Mouse (Mus musculus) heart, embryonic 12.5 days (tissue): ENCODE measurements around the gene Gga3. TPM values are rescaled to one million over a fixed set of nuclear protein-coding genes. Genes with fewer than 3 reads are reported as not detected.

Experiments
- ATAC-seq: fragments of 200-750 bp; cut with Nextera tagmentation; 2 replicates; pipeline ENCODE4 v1.8.0; 2017; ENCODE audit warnings: moderate TSS enrichment, moderate library complexity; ENCODE audit not compliant: insufficient number of reproducible peaks, low FRiP score
- H3K27ac ChIP-seq: fragments of 300-500 bp; sonication (generic); 2 replicates; pipeline ENCODE4 v1.5.1; 2016; ENCODE audit warnings: mild to moderate bottlenecking, moderate library complexity; ENCODE audit not compliant: poor library complexity, severe bottlenecking
- H3K27me3 ChIP-seq: fragments of 300-500 bp; sonication (generic); replicated peaks from 2 replicates; pipeline ENCODE4 v1.6.1; 2016; ENCODE audit warnings: mild to moderate bottlenecking, moderate library complexity
- H3K36me3 ChIP-seq: fragments of 300-500 bp; sonication (generic); 2 replicates; pipeline ENCODE4 v1.6.1; 2016; ENCODE audit warnings: mild to moderate bottlenecking, moderate library complexity
- H3K4me1 ChIP-seq: fragments of 300-500 bp; sonication (generic); replicated peaks from 2 replicates; pipeline ENCODE4 v1.6.1; 2016; ENCODE audit warnings: mild to moderate bottlenecking
- H3K4me2 ChIP-seq: fragments of 300-500 bp; sonication (generic); 2 replicates; pipeline ENCODE4 v1.6.1; 2016; ENCODE audit warnings: mild to moderate bottlenecking, moderate library complexity
- H3K4me3 ChIP-seq: fragments of 300-500 bp; sonication (generic); 2 replicates; pipeline ENCODE4 v1.5.1; 2016; ENCODE audit warnings: mild to moderate bottlenecking
- H3K9ac ChIP-seq: fragments of 300-500 bp; sonication (generic); 2 replicates; pipeline ENCODE4 v1.6.1; 2016; ENCODE audit warnings: mild to moderate bottlenecking, moderate library complexity
- H3K9me3 ChIP-seq: fragments of 300-500 bp; sonication (generic); replicated peaks from 2 replicates; pipeline ENCODE4 v1.6.1; 2016; ENCODE audit warnings: mild to moderate bottlenecking, moderate library complexity
- WGBS: fragments of 180-500 bp; shearing (Covaris S2); methylation state at CpG from one replicate; pipeline ENCODE4 v1.1.7; 2016; 5-methylcytosine and 5-hydroxymethylcytosine counted together
- polyA plus RNA-seq: library from polyadenylated mRNA; unstranded; fragments of >200 nt; fragmentation: Nextera tagmentation; extraction: Ambion mirVana; gene quantifications from 2 replicates; pipeline ENCODE4 v1.2.1, GENCODE M21; 2016

The Gga3 gene
- polyA plus RNA-seq, 1 experiment from 2014 or later, result 21.9 TPM

DNA sequence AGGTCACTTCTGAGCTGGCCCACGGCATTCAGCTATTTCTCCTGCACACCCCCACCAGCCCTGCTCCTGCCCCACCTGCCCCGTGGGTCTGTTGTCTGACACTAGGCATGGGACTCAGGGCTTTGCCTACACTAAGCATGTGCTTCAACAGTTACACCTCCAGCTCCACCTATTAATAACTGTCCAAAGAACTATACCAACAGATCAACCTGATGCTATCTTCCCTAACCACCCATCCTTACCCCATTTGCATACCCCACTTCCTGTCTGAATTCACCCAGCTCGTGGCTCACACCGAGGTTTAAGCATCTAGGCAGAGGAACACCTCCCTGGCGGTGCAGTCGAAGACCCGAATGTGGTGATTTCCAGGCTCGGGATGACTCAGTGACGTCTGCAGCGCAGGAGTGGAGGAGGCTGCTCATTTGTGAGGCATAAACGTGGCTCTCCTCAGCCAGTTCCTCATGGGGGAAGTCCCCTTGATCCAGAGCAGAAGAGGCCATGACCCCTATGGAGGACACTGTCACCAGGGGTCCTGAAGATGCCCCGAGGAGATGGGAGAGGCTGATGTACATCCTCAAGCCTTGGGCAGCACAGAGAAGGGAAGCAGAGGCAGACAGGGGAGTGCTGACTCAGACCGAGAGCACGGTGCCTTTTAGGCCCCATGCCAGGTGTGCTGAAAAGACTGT is 37.3 kb upstream of the Gga3 start:
- H3K27ac ChIP-seq, result no peak overlapping the region
- H3K4me3 ChIP-seq, result no peak overlapping the region
- ATAC-seq, result no peak
- H3K4me2 ChIP-seq, result no peak overlapping the region
- peak overlapping the region; percentile 20 for H3K9ac ChIP-seq
- no peaks in the 10 kb centered on the region for H3K4me1 ChIP-seq
- no peaks in the 10 kb centered on the region for H3K27me3 ChIP-seq
- peaks cover 16% of the 10 kb centered on the region for H3K36me3 ChIP-seq
- H3K9me3 ChIP-seq, result no peaks in the 10 kb centered on the region; the same call in 1 of the 2 replicates
- 47% methylated on average over 14 of the region's 14 CpGs for WGBS

DNA sequence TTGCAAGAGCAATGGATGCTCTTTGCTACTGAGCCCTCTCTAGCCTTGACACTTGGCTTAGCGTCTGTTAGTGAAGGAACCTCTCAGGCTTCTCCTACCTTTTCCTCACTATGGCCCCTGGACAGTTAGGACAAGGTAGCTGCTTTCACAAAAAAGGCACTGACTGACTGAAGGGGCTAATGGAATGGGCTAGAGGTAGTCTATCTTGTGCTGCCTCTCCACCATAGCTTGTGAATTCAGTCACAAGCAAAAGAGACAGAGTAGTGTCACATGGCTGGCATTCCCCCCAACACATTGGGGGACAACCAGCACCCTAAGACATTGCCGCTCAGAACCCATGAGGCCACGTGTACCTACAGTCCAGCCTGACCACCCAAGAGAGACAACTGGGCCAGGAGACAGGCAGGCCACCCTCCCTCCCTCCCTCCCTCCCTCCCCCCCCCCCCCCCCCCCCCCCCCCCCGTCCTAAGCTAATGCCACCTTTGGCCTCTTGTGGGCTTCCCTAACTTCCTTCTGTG is 36.5 kb upstream of the Gga3 start:
- peaks cover 10% of the 10 kb centered on the region for H3K36me3 ChIP-seq
- no peak overlapping the region for H3K9ac ChIP-seq
- H3K9me3 ChIP-seq, result no peaks in the 10 kb centered on the region; the same call in 1 of the 2 replicates
- 77% methylated on average over 3 of the region's 4 CpGs for WGBS
- no peak overlapping the region for H3K4me3 ChIP-seq
- H3K4me2 ChIP-seq, result no peak overlapping the region
- H3K27ac ChIP-seq, result no peak overlapping the region
- H3K27me3 ChIP-seq, result no peaks in the 10 kb centered on the region
- H3K4me1 ChIP-seq, result no peaks in the 10 kb centered on the region
- no peak for ATAC-seq

GRCm38 (mm10) chr11:115639540-115639939 is 35.7 kb upstream of the Gga3 start:
- no peaks in the 10 kb centered on the region; the same call in 1 of the 2 replicates for H3K9me3 ChIP-seq
- peak overlapping the region; percentile 31; the same call in 1 of the 2 replicates for H3K9ac ChIP-seq
- H3K4me1 ChIP-seq, result no peaks in the 10 kb centered on the region
- no peak for ATAC-seq
- 79% methylated on average over 4 of the region's 4 CpGs for WGBS
- H3K27ac ChIP-seq, result no peak overlapping the region
- peaks cover 5% of the 10 kb centered on the region for H3K36me3 ChIP-seq
- no peaks in the 10 kb centered on the region for H3K27me3 ChIP-seq
- H3K4me3 ChIP-seq, result no peak overlapping the region
- no peak overlapping the region for H3K4me2 ChIP-seq

DNA sequence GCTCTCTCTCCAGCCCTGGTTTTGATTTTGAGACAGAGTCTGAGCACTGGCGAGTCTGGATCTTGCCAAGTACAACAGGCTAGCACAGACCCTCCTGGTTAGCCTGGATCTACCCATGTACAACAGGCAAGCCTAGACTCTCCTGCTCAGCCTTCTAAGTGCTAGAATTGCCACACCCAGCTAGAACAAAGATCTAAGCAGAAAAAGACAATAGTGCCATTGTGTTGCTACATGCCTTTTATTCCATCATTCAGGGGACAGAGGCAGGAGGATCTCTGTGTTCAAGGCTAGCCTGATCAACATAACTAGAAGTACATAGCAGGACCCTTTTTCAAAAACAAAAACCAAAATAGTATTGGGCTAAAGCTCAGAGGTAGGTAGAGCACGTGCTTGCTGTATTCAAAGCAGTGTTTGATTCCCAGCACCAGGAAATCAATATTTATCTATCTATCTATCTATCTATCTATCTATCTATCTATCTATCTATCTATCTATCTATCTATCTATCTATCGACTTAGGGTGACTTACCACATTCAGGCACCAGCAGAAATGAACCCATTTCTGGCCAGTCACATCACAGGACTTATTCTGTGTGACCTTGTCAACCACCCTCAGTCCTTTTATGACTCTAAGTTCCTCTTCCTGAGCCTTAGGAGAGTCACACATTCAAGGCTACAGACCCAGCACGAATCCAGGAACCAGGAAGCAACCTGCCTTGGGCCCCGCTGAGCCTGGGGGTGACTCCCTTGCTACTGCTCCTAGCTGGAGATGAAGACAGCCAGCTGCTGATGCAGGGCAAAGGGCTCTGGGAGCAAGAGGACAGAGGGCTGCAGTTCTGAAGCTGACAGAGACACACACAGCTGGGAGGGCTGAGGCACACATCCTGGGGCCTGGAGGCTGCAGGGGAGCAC is 34.9 kb upstream of the Gga3 start:
- WGBS, result 61% methylated on average over 5 of the region's 5 CpGs
- H3K4me3 ChIP-seq, result no peak overlapping the region
- no peak for ATAC-seq
- H3K36me3 ChIP-seq, result no peaks in the 10 kb centered on the region
- no peaks in the 10 kb centered on the region; the same call in 1 of the 2 replicates for H3K9me3 ChIP-seq
- peak overlapping the region; percentile 31; the same call in 1 of the 2 replicates for H3K9ac ChIP-seq
- no peaks in the 10 kb centered on the region for H3K27me3 ChIP-seq
- no peak overlapping the region for H3K27ac ChIP-seq
- no peak overlapping the region for H3K4me2 ChIP-seq
- H3K4me1 ChIP-seq, result no peaks in the 10 kb centered on the region

GRCm38 (mm10) chr11:115636960-115637359 is 33.1 kb upstream of the Gga3 start:
- WGBS, result 72% methylated on average over 3 of the region's 3 CpGs
- no peak overlapping the region for H3K4me2 ChIP-seq
- no peak overlapping the region for H3K4me3 ChIP-seq
- H3K36me3 ChIP-seq, result no peaks in the 10 kb centered on the region
- no peaks in the 10 kb centered on the region for H3K4me1 ChIP-seq
- no peaks in the 10 kb centered on the region for H3K27me3 ChIP-seq
- no peak for ATAC-seq
- no peak overlapping the region for H3K27ac ChIP-seq
- no peak overlapping the region for H3K9ac ChIP-seq
- no peaks in the 10 kb centered on the region; the same call in 1 of the 2 replicates for H3K9me3 ChIP-seq

- no peak overlapping the region for H3K27ac ChIP-seq
- H3K4me2 ChIP-seq, result no peak overlapping the region
- no peak overlapping the region for H3K4me3 ChIP-seq
- H3K9me3 ChIP-seq, result no peaks in the 10 kb centered on the region; the same call in 1 of the 2 replicates
- no peak overlapping the region for H3K9ac ChIP-seq
- 64% methylated on average over 8 of the region's 8 CpGs for WGBS
- no peak for ATAC-seq
- H3K27me3 ChIP-seq, result no peaks in the 10 kb centered on the region
- no peaks in the 10 kb centered on the region for H3K4me1 ChIP-seq
- H3K36me3 ChIP-seq, result no peaks in the 10 kb centered on the region
These were observed 31.6 kb upstream of the Gga3 start for GRCm38 (mm10) chr11:115635484-115635883.

DNA sequence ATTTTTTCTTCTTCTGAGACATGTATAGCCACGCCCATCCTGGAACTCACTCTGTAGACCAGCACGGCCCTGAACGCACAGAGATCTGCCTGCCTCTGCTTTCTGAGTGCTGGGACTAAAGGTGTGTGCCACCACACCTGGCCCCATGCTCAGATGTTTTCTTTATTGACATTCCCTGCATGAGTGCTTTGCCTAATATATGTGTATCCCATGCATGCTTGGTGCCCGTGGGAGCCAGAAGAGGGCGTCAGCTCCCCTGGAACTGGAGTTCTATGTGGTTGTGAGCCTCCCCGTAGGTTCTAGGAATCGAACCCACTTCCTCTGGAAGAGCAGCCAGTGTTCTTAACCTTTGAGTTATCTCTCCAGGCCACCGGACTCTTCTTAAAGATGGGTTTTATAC is 31.2 kb upstream of the Gga3 start:
- H3K36me3 ChIP-seq, result no peaks in the 10 kb centered on the region
- H3K4me3 ChIP-seq, result no peak overlapping the region
- no peak overlapping the region for H3K4me2 ChIP-seq
- no peak overlapping the region for H3K9ac ChIP-seq
- no peak for ATAC-seq
- 75% methylated on average over 8 of the region's 8 CpGs for WGBS
- no peaks in the 10 kb centered on the region for H3K27me3 ChIP-seq
- no peaks in the 10 kb centered on the region; the same call in 1 of the 2 replicates for H3K9me3 ChIP-seq
- no peak overlapping the region for H3K27ac ChIP-seq
- H3K4me1 ChIP-seq, result no peaks in the 10 kb centered on the region

DNA sequence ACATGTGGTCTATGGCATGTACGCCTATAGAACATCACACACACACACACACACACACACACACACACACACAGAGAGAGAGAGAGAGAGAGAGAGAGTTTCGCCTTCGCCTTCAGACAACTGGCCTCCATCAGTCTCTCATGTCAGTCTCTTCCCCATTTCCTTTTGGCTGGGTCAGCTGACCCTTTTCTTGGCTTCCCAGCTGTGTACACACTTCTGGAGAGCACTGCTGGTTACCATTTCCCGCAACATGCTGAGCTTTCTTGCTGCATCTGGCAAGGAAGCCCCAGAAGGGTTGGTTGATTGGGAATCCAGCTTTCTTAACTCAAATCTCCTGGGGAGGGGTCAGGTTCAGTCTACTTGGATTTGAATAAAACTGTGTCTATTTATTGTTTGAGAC is 30.3 kb upstream of the Gga3 start:
- ATAC-seq, result no peak
- Histone ChIP-seq H3K27me3 (no peaks in the 10 kb centered on the region), H3K27ac (no peak overlapping the region), H3K4me1 (no peaks in the 10 kb centered on the region), H3K9me3 (no peaks in the 10 kb centered on the region; the same call in 1 of the 2 replicates), H3K36me3 (no peaks in the 10 kb centered on the region), H3K9ac (no peak overlapping the region), H3K4me3 (no peak overlapping the region), H3K4me2 (no peak overlapping the region)
- 70% methylated on average over 4 of the region's 4 CpGs for WGBS

GRCm38 (mm10) chr11:115632862-115633261 is 29.0 kb upstream of the Gga3 start:
- Histone ChIP-seq H3K27ac (no peak overlapping the region), H3K4me1 (no peaks in the 10 kb centered on the region), H3K27me3 (no peaks in the 10 kb centered on the region), H3K9me3 (no peaks in the 10 kb centered on the region; the same call in 1 of the 2 replicates), H3K4me3 (no peak overlapping the region), H3K9ac (no peak overlapping the region), H3K4me2 (no peak overlapping the region), H3K36me3 (no peaks in the 10 kb centered on the region)
- WGBS, result 87% methylated on average over 10 of the region's 10 CpGs
- ATAC-seq, result no peak

GRCm38 (mm10) chr11:115632247-115632646 is 28.4 kb upstream of the Gga3 start:
- Histone ChIP-seq H3K4me2 (no peak overlapping the region), H3K36me3 (no peaks in the 10 kb centered on the region), H3K4me3 (no peak overlapping the region), H3K9ac (no peak overlapping the region), H3K27ac (no peak overlapping the region), H3K27me3 (no peaks in the 10 kb centered on the region), H3K9me3 (no peaks in the 10 kb centered on the region; the same call in 1 of the 2 replicates), H3K4me1 (peaks cover 3% of the 10 kb centered on the region)
- ATAC-seq, result no peak
- 69% methylated on average over 7 of the region's 7 CpGs for WGBS

DNA sequence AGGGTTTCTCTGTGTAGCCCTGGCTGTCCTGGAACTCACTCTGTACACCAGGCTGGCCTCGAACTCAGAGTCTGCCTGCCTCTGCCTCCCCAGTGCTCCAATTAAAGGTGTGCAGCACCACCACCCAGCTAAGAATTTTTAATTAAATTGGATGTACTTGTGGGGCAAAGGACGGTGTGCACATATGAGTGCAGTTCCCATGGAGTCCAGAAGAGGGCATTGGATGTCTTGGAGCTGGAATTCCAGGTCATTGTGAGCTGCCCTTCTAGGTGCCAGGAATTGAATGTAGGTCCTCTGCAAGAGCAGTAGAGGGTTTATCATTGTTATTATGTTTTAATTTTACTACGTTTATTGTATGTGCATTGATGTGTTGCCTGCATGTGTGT is 27.6 kb upstream of the Gga3 start:
- ATAC-seq, result no peak
- Histone ChIP-seq H3K27me3 (no peaks in the 10 kb centered on the region), H3K36me3 (no peaks in the 10 kb centered on the region), H3K4me2 (no peak overlapping the region), H3K9me3 (no peaks in the 10 kb centered on the region), H3K4me3 (no peak overlapping the region), H3K27ac (no peak overlapping the region), H3K4me1 (peaks cover 9% of the 10 kb centered on the region), H3K9ac (no peak overlapping the region)
- 16% methylated on average over 3 of the region's 3 CpGs for WGBS
